Mouse (Mus musculus) MEL (cell line): ENCODE data around the gene Blzf1. TPM values are rescaled to one million over a fixed set of nuclear protein-coding genes. Genes with fewer than 3 reads are reported as not detected.

Source experiments
- DNase-seq: peaks from one replicate; pipeline ENCODE4 v3.0.0; 2011; ENCODE audit warnings: low read depth, low spot score
- H3K27ac ChIP-seq: 2 replicates; pipeline ENCODE4 v1.5.1; 2012; ENCODE audit warnings: low read depth, mild to moderate bottlenecking, control low read depth, low read length, moderate library complexity; ENCODE audit not compliant: control insufficient read depth
- H3K27me3 ChIP-seq, 2 experiments: fragments of 150-350 bp in 1 of 2; sonication (generic) in 1 of 2; 2 replicates each; pipeline ENCODE4 v1.6.1; 2012; ENCODE audit warnings: low read length in 2 of 2, mild to moderate bottlenecking in 2 of 2, improper control_type of control experiment in 1 of 2, moderate library complexity in 1 of 2; ENCODE audit not compliant: insufficient read depth in 2 of 2, control insufficient read depth in 1 of 2
- H3K36me3 ChIP-seq, 2 experiments: 2 replicates each; pipeline ENCODE4 v1.6.1; 2012 to 2014; ENCODE audit warnings: low read length in 2 of 2, improper control_type of control experiment in 1 of 2, inconsistent platforms in 1 of 2, mild to moderate bottlenecking in 1 of 2; ENCODE audit not compliant: insufficient read depth in 2 of 2, control insufficient read depth in 1 of 2
- H3K4me1 ChIP-seq, 2 experiments: fragments of 150-350 bp in 1 of 2; sonication (generic) in 1 of 2; 2 replicates each; pipeline ENCODE4 v1.6.1; 2012; ENCODE audit warnings: low read length in 2 of 2, improper control_type of control experiment in 1 of 2, mild to moderate bottlenecking in 1 of 2; ENCODE audit not compliant: insufficient read depth in 2 of 2, control insufficient read depth in 1 of 2
- H3K4me3 ChIP-seq, 2 experiments: fragments of 150-350 bp in 1 of 2; sonication (generic) in 1 of 2; 2 replicates each; pipeline ENCODE4 v1.5.1; 2012; ENCODE audit warnings: low read depth in 2 of 2, low read length in 2 of 2, mild to moderate bottlenecking in 2 of 2, moderate library complexity in 2 of 2, control low read depth in 1 of 2, improper control_type of control experiment in 1 of 2; ENCODE audit not compliant: control insufficient read depth in 1 of 2, insufficient read depth in 1 of 2
- H3K79me2 ChIP-seq: 2 replicates; pipeline ENCODE4 v1.6.1; 2012; ENCODE audit warnings: mild to moderate bottlenecking, low read length, moderate library complexity; ENCODE audit not compliant: control insufficient read depth, poor library complexity, insufficient read depth
- H3K9ac ChIP-seq: 2 replicates; pipeline ENCODE4 v1.6.1; 2012; ENCODE audit warnings: low read depth, mild to moderate bottlenecking, control low read depth, low read length, moderate library complexity; ENCODE audit not compliant: control insufficient read depth, poor library complexity, severe bottlenecking
- H3K9me3 ChIP-seq: fragments of 150-350 bp; sonication (generic); replicated peaks from 2 replicates; pipeline ENCODE4 v1.6.1; 2012; ENCODE audit warnings: mild to moderate bottlenecking, low read length, improper control_type of control experiment, moderate library complexity; ENCODE audit not compliant: insufficient read depth
- CHD1 ChIP-seq: IDR thresholded peaks from 2 replicates; pipeline ENCODE4 v1.6.1; 2012; ENCODE audit warnings: low read depth, mild to moderate bottlenecking, inconsistent platforms, low read length, improper control_type of control experiment
- CTCF ChIP-seq, 3 experiments: IDR thresholded peaks in 2 of 3; conservative IDR thresholded peaks in 1 of 3; 2 replicates each; pipeline ENCODE4 v1.5.1; 2011 to 2012; ENCODE audit warnings: low read length in 3 of 3, low read depth in 2 of 3, mild to moderate bottlenecking in 2 of 3, improper control_type of control experiment in 1 of 3, inconsistent platforms in 1 of 3, mixed read lengths in 1 of 3, moderate library complexity in 1 of 3; ENCODE audit not compliant: control insufficient read depth in 1 of 3, insufficient read depth in 1 of 3, poor library complexity in 1 of 3, severe bottlenecking in 1 of 3
- ETS1 ChIP-seq: IDR thresholded peaks from 2 replicates; pipeline ENCODE4 v1.6.1; 2012; ENCODE audit warnings: low read depth, mild to moderate bottlenecking, inconsistent platforms, low read length, improper control_type of control experiment, moderate library complexity
- HCFC1 ChIP-seq: IDR thresholded peaks from 2 replicates; pipeline ENCODE4 v1.6.1; 2012; ENCODE audit warnings: low read depth, mild to moderate bottlenecking, inconsistent platforms, low read length, improper control_type of control experiment, moderate library complexity
- JUND ChIP-seq: IDR thresholded peaks from 2 replicates; pipeline ENCODE4 v1.6.1; 2011; ENCODE audit warnings: low read depth, mild to moderate bottlenecking, improper control_type of control experiment, low read length
- MAX ChIP-seq: IDR thresholded peaks from 2 replicates; pipeline ENCODE4 v1.6.1; 2011; ENCODE audit warnings: low read length, improper control_type of control experiment
- MAZ ChIP-seq: IDR thresholded peaks from 2 replicates; pipeline ENCODE4 v1.6.1; 2012; ENCODE audit warnings: low read depth, mild to moderate bottlenecking, inconsistent platforms, low read length, improper control_type of control experiment
- MEF2A ChIP-seq: IDR thresholded peaks from 2 replicates; pipeline ENCODE4 v1.6.1; 2014; ENCODE audit warnings: low read depth, mild to moderate bottlenecking, inconsistent platforms, low read length, improper control_type of control experiment; ENCODE audit not compliant: poor library complexity, insufficient replicate concordance, severe bottlenecking; ENCODE audit errors: extremely low read depth
- MXI1 ChIP-seq: IDR thresholded peaks from 2 replicates; pipeline ENCODE4 v1.6.1; 2011; ENCODE audit warnings: mild to moderate bottlenecking, low read depth, low read length, improper control_type of control experiment
- NELFE ChIP-seq: IDR thresholded peaks from 2 replicates; pipeline ENCODE4 v1.6.1; 2011; ENCODE audit warnings: low read depth, low read length, improper control_type of control experiment
- POLR2A ChIP-seq, 2 experiments: IDR thresholded peaks; 2 replicates each; pipeline ENCODE4 v1.6.1; 2011 to 2012; ENCODE audit warnings: low read length in 2 of 2, mild to moderate bottlenecking in 2 of 2, control low read depth in 1 of 2, improper control_type of control experiment in 1 of 2, low read depth in 1 of 2, moderate library complexity in 1 of 2; ENCODE audit not compliant: control insufficient read depth in 1 of 2, insufficient read depth in 1 of 2, poor library complexity in 1 of 2
- RCOR1 ChIP-seq: IDR thresholded peaks from 2 replicates; pipeline ENCODE4 v1.6.1; 2012; ENCODE audit warnings: low read depth, mild to moderate bottlenecking, inconsistent platforms, low read length, improper control_type of control experiment
- SIN3A ChIP-seq: IDR thresholded peaks from 2 replicates; pipeline ENCODE4 v1.6.1; 2012; ENCODE audit warnings: low read length, improper control_type of control experiment, inconsistent platforms
- UBTF ChIP-seq: IDR thresholded peaks from 2 replicates; pipeline ENCODE4 v1.6.1; 2012; ENCODE audit warnings: low read depth, mild to moderate bottlenecking, inconsistent platforms, low read length, improper control_type of control experiment, moderate library complexity, borderline replicate concordance; ENCODE audit not compliant: insufficient read depth
- USF1 ChIP-seq: IDR thresholded peaks from 2 replicates; pipeline ENCODE4 v1.6.1; 2014; ENCODE audit warnings: low read depth, mild to moderate bottlenecking, inconsistent platforms, low read length, improper control_type of control experiment, moderate library complexity
- ZC3H11A ChIP-seq: IDR thresholded peaks from 2 replicates; pipeline ENCODE4 v1.6.1; 2012; ENCODE audit warnings: low read depth, mild to moderate bottlenecking, inconsistent platforms, low read length, improper control_type of control experiment
- ZKSCAN1 ChIP-seq: IDR thresholded peaks from 2 replicates; pipeline ENCODE4 v1.6.1; 2012; ENCODE audit warnings: low read depth, mild to moderate bottlenecking, inconsistent platforms, low read length, improper control_type of control experiment, moderate library complexity
- polyA plus RNA-seq, 2 experiments: library from polyadenylated mRNA; stranded (reverse) in 1 of 2; unstranded in 1 of 2; fragments of >175 nt in 1 of 2; fragments of >200 nt in 1 of 2; gene quantifications; 2 replicates each; pipeline versions ENCODE4 v1.2.1 to v1.2.4; 2012; ENCODE audit warnings: low replicate concordance in 2 of 2, low read depth in 1 of 2; ENCODE audit not compliant: insufficient read length in 2 of 2, insufficient read depth in 1 of 2, missing spikeins in 1 of 2
- total RNA-seq: library from RNA; depleted of rRNA; stranded (reverse); fragments of 300-350 nt; gene quantifications from 2 replicates; pipeline ENCODE4 v1.2.3, GENCODE M21; 2012

The Blzf1 gene
- total and polyA plus RNA-seq, 3 experiments: 17.1 to 18.2 TPM; not detected in 1

GRCm38 (mm10) chr1:164247971-164248370 lies 59.3 kb downstream of the Blzf1 start:
- Histone ChIP-seq H3K4me3 (peak overlapping the region; percentile 64 to 68), H3K27ac (peak overlapping the region; percentile 89), H3K4me1 (peaks cover 5 to 15% of the 10 kb centered on the region in 2 experiments), H3K9me3 (no peaks in the 10 kb centered on the region), H3K27me3 (peaks cover 1 to 2% of the 10 kb centered on the region in 2 experiments; a peak in 3 of 4 replicates), H3K79me2 (peaks cover 9% of the 10 kb centered on the region), H3K9ac (peak overlapping the region; percentile 74), H3K36me3 (peaks cover 0 to 17% of the 10 kb centered on the region in 2 experiments; a peak in 2 of 4 replicates)
- no peak for TF ChIP-seq MXI1
- TF ChIP-seq SIN3A: no peak
- TF ChIP-seq USF1: no peak
- no peak for TF ChIP-seq JUND
- TF ChIP-seq MEF2A: no peak
- TF ChIP-seq MAZ: no peak
- peak; percentile 59 for DNase-seq

GRCm38 (mm10) chr1:164247442-164247841 lies 59.8 kb downstream of the Blzf1 start:
- peak overlapping the region; percentile 51; the same call in 1 of the 2 replicates for H3K27ac ChIP-seq
- peak overlapping the region; percentile 41 to 63 for H3K4me3 ChIP-seq
- H3K4me1 ChIP-seq: peaks cover 5 to 15% of the 10 kb centered on the region in 2 experiments
- peak; percentile 44 for DNase-seq
- H3K9me3 ChIP-seq: no peaks in the 10 kb centered on the region
- TF ChIP-seq POLR2A (IDR thresholded peaks at IDR 0.05; ENCODE audit: control insufficient read depth in 1 of 2, insufficient read depth in 1 of 2, low read depth in 1 of 2, low read length in 2 of 2, poor library complexity in 1 of 2): no peak
- no peak for TF ChIP-seq UBTF
- no peak for TF ChIP-seq MEF2A
- no peak for TF ChIP-seq ZKSCAN1
- no peak for TF ChIP-seq ZC3H11A
- TF ChIP-seq CHD1: no peak
- no peak for TF ChIP-seq CTCF (IDR thresholded peaks at IDR 0.05 in 2 of 3, conservative IDR thresholded peaks at IDR 0.05 in 1 of 3; ENCODE audit: control insufficient read depth in 1 of 3, insufficient read depth in 1 of 3, low read depth in 2 of 3, low read length in 3 of 3, poor library complexity in 1 of 3, severe bottlenecking in 1 of 3)
- TF ChIP-seq HCFC1: no peak
- H3K36me3 ChIP-seq: peaks cover 0 to 17% of the 10 kb centered on the region in 2 experiments; a peak in 2 of 4 replicates
- peaks cover 1 to 2% of the 10 kb centered on the region in 2 experiments; a peak in 3 of 4 replicates for H3K27me3 ChIP-seq
- H3K79me2 ChIP-seq: peaks cover 9% of the 10 kb centered on the region
- H3K9ac ChIP-seq: peak overlapping the region; percentile 61

- Histone ChIP-seq H3K9ac (no peak overlapping the region), H3K9me3 (no peaks in the 10 kb centered on the region), H3K4me3 (no peak overlapping the region), H3K27ac (no peak overlapping the region), H3K4me1 (peaks cover 5% of the 10 kb centered on the region in 2 experiments), H3K36me3 (peaks cover 0 to 10% of the 10 kb centered on the region in 2 experiments; a peak in 2 of 4 replicates), H3K27me3 (peaks cover 1 to 2% of the 10 kb centered on the region in 2 experiments; a peak in 3 of 4 replicates), H3K79me2 (no peaks in the 10 kb centered on the region)
- TF ChIP-seq UBTF: no peak
- no peak for TF ChIP-seq NELFE
- TF ChIP-seq RCOR1: no peak
- no peak for TF ChIP-seq USF1
- no peak for TF ChIP-seq ETS1
- TF ChIP-seq ZKSCAN1: no peak
- no peak for TF ChIP-seq MAX
- no peak for TF ChIP-seq MXI1
- TF ChIP-seq HCFC1: no peak
- TF ChIP-seq JUND: no peak
- DNase-seq: no peak
Observed at GRCm38 (mm10) chr1:164242809-164243208, 64.5 kb downstream of the Blzf1 start.
